Mouse (Mus musculus) large intestine, adult 2 months (tissue): ENCODE results near the gene Fam3b. TPM values are rescaled to one million over a fixed set of nuclear protein-coding genes. Genes with fewer than 3 reads are reported as not detected.

Experiments
- DNase-seq: peaks from one replicate; pipeline ENCODE4 v3.0.0-alpha.2; 2012; ENCODE audit warnings: low read depth, low spot score
- WGBS: fragments of 180-500 bp; shearing (Covaris S2); methylation state at CpG from one replicate; pipeline ENCODE4 v1.1.7; 2018; 5-methylcytosine and 5-hydroxymethylcytosine counted together
- polyA plus RNA-seq: library from polyadenylated mRNA; depleted of rRNA; stranded (reverse); fragments of >200 nt; gene quantifications from 2 replicates; pipeline ENCODE4 v1.2.3, GENCODE M21; 2012; rRNA removed

Gene Fam3b
- polyA plus RNA-seq, 1 experiment = 220 TPM

DNA sequence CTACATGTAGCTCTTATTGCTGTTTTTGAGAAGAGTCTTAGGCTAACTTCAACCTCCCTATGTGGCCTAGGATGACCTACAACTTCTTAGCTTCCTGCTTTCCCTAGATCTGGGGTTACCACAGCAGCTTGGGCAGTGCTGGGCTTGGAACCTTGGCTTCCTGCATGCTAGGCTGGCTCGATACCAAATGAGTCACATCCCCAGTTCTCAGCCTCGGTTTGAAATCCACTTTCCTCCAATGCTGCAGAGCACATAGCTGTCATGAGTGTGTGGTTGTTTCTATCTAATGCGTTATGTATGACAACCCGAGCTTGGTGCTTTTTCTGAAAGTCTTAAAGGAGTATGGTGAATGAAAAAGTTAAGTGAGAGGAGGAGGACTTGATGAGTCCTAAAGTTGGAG is 83.3 kb downstream of the Fam3b start:
- 49% methylated on average over 4 of the region's 4 CpGs for WGBS
- no peak for DNase-seq

DNA sequence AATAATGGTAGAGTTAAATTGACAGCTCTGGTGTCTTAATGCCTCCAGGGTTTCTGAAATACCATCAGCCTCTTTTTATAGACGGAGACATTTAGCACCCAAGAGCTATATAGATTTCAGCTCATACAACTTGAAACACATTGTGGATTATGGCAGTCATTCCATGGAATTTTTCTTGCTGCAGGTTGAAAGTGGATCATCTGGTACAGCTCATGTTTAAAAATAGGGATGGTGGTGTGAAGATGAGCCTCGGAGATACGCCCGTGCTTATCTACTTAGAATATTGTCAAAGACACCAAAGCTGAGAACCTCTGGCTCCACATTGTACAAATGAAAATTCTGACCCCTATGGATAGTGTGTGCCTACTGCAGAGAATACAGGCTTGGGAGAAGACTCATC is 84.5 kb downstream of the Fam3b start:
- DNase-seq = no peak
- 97% methylated on average over 4 of the region's 4 CpGs for WGBS

DNA sequence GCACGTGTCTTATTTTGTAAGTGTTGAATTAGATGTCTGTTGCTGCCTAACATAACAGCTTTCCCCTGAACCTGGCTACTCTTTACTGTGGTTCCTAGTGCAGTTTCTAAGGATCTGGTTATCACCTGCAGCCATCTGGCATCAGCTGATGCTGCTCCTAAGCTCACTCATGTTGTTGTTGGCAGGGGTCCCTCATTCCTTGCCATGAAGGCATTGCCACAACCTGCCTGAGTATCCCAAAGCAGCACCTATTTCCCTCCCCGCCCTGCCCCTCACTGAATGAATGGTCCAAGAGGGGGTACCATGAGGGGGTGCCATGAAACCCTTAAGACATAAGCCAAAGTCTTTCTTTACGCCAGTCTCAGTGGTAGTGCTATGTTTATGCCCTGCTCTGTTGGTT is 86.6 kb downstream of the Fam3b start:
- WGBS = 89% methylated on average over 3 of the region's 3 CpGs
- no peak for DNase-seq

DNA sequence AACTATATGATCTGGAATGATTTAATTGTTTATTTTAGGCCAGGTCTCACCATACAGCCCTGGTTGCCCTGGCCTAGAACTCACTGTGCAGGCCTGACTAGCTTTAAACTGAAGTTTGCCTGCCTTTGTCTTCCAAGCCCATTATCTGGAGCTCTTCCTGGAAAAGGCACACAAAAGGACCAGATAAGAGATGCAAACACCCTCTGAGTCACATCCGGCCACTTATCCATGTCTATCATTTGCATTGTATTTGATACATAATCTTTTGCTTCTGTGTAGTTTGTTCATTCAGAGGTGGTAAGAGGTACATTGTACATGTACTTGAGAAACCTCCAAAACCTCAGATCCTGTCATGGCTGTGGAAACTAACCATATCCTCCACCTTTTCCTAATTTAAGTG is 91.0 kb downstream of the Fam3b start:
- WGBS = 68% methylated on average over 1 of the region's 1 CpGs
- no peak for DNase-seq

DNA sequence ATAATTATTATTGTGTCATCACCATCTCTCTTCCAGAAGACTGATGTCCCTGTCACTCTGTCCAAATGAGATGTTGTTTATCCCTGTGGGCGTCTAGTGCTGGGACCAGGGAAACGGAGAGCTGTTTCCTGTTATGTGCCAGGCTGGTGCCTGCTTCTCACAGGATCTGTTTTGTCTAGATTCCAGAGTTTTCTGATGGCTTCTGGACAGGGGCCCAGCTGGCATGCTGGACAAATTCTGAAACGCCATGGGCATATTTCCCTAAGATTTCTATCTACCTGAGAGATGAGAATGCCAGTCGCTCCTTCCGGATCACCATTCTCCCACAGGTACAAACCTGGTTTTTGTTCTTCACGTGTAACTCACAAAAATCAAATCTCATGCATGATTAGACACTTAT is 92.9 kb downstream of the Fam3b start:
- DNase-seq = no peak
- 89% methylated on average over 6 of the region's 6 CpGs for WGBS

Other genes starting within 250 kb of the Fam3b start
- 4.2 and 5.9 TPM in 2 replicates for gene Bace2, start 158.1 kb downstream of the Fam3b start, polyA plus RNA-seq
- gene Mx1, start 51.9 kb downstream of the Fam3b start, polyA plus RNA-seq = 2.1 and 3.1 TPM in 2 replicates
- gene Tmprss2, start 96.4 kb upstream of the Fam3b start, polyA plus RNA-seq = 67.5 and 107 TPM in 2 replicates
- gene Ripk4, start 249.0 kb upstream of the Fam3b start, polyA plus RNA-seq = 13.1 and 21.3 TPM in 2 replicates